Mouse (Mus musculus) WW6 (cell line): ENCODE data around the gene Plcl1.

Source experiments
- DNase-seq: peaks from one replicate; pipeline ENCODE4 v3.0.0-alpha.2; 2013; ENCODE audit warnings: low read depth, low spot score

The Plcl1 gene

DNA sequence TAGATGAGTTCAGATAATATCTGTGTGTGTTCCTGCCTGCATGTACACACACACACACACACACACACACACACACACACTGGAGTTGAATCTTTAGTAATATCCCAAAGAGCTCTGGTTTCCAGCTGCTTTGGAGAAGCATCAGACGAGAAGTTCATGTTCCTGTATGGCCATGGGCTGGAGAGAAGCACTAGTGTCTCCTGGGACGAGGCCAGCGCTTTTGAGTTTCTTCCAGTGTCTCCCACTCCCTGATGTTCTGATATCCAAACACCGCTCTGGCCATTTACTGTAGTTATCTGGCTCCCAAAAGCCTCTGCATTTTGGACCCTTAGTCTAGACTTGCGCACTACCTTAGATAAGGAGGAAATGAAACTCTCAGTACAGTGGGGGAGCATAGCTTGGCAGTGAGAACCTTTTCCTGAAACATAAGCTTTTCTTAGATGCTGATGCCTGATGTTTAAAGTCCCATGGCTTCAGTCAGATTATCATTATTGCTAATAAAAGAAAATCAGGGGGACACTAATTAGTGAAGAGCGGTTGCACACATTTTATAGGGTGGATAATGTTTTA lies 207.1 kb downstream of the Plcl1 start:
- no peak for DNase-seq

DNA sequence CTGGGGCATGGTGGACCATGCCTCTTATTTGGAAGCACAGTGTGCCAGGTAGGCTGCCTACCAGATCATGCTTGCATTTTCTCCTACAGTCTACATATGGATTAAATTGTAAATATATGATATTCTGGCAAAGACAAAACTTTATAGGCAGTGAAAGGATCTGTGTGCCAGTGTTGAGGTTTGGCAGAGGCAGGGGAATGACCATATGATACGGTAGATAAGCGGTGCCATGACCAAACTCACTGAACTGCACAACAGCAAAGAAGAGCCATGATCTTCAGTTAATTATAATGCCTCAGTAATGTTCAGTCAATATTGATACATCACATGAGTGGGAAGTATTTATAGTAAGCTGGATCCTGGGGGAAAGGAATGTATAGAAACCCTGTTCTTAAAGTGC lies 212.1 kb downstream of the Plcl1 start:
- no peak for DNase-seq

GRCm38 (mm10) chr1:55618617-55619286 lies 213.0 kb downstream of the Plcl1 start:
- DNase-seq, result no peak

GRCm38 (mm10) chr1:55631496-55631895 lies 225.8 kb downstream of the Plcl1 start:
- DNase-seq, result no peak

GRCm38 (mm10) chr1:55632024-55632423 lies 226.3 kb downstream of the Plcl1 start:
- DNase-seq, result no peak

- DNase-seq, result no peak
Measured at GRCm38 (mm10) chr1:55633326-55633725, 227.6 kb downstream of the Plcl1 start.

DNA sequence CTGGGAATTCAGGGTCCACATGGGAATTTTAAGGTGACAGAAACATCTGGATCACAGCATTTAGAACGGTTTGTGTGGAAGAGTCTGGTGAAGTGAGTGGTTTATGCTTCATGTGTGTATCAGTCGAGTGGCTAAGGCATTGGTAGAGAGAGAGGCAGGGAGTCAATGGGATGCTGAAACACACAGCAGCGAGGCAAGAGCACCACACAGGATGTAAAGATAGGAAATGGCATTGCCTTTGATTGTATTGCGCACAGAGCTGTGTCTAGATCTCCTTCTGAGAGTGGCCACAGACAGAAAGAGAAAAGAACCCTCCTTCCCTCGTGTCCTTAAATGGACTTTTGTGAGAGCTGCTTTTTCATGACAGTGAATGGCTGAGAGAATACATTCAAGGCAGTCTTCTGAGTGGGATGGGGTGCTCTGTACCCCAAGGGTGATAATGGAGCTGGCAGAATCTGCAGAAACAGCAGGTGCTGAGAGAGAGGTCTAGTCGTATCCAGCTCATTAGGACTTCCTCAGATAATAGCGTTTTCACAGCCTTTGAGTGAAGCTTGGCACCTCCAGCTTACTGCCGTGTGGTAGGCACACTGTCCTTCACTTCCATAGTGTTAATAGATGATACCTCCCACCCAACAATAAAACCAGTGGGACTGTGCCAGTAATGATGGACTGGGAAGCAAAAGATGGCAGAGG lies 253.9 kb downstream of the Plcl1 start:
- DNase-seq, result no peak

GRCm38 (mm10) chr1:55661381-55661780 lies 255.7 kb downstream of the Plcl1 start:
- no peak for DNase-seq

GRCm38 (mm10) chr1:55665137-55665827 lies 259.6 kb downstream of the Plcl1 start:
- DNase-seq, result no peak

- DNase-seq, result no peak
Measured at GRCm38 (mm10) chr1:55665828-55666673, 260.3 kb downstream of the Plcl1 start.

DNA sequence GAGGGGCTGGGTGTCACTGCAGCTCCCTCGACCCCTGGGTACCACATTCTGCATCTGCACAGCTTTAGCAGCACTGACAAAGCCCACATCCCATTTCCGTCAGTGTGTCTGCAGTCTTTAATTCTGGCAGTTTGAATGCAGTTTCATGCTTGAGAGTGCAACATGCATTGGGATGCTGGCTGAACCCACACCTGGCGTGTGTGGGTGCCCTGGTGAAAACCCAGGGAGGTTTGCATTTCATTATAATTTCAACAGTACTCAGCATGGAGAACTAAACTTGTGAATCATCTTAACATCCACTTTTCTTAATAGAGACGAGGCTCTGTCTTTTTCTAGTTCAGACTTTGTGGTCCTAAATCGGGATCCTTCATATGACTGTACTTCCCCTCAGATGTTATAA lies 261.1 kb downstream of the Plcl1 start:
- no peak for DNase-seq

GRCm38 (mm10) chr1:55668622-55669237 lies 263.0 kb downstream of the Plcl1 start:
- no peak for DNase-seq

GRCm38 (mm10) chr1:55682676-55683075 lies 277.0 kb downstream of the Plcl1 start:
- DNase-seq, result no peak

GRCm38 (mm10) chr1:55686261-55686660 lies 280.5 kb downstream of the Plcl1 start:
- no peak for DNase-seq

DNA sequence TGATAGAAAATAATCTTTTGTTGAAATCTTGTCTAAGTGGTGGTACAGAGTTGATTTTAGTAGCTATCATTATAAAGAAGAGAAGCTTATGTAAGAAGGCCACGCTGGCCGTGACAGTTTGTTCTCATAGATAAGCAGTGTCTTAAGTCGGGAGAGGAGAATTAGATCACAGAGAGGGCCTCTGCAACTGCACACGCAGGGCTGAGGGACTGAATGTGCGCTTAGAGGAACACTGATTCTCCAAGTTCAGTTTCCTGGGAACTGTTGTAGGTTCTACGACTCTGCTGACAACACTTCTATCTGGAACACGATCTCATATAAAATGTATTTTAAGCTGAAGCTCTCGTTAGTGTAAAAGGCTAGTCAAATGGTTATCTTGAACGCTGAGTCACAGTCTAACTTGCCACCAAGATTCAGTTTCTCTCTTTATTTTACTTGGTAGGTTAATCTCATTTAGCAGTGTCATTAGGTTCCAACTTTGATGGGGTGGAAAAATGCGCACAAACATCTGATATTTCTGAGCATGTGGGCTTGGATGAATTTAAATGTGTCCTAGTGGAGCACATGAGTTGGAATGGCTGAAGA lies 288.0 kb downstream of the Plcl1 start:
- no peak for DNase-seq

- no peak for DNase-seq
Measured at GRCm38 (mm10) chr1:55696206-55696605, 290.5 kb downstream of the Plcl1 start.

- DNase-seq, result no peak
Measured at GRCm38 (mm10) chr1:55699393-55699970, 293.8 kb downstream of the Plcl1 start.

DNA sequence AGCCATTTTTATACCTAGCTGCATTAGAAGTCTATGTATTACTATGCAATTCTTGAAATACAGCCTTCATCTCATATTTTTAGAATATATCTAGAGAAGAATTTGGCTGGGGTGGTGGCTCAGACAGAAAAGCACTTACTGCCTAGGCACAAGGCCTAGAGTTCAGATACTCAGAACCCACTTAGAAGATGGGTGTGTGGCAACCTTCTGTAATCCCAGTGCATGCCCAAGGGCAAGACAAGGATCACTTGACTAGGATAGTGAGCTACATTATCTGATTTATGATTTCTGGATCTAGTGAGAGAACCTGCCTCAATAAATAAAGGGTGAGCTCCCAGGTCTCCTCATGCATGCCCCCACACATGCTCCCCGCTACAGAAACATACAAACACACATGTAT lies 294.3 kb downstream of the Plcl1 start:
- no peak for DNase-seq

GRCm38 (mm10) chr1:55700726-55701125 lies 295.0 kb downstream of the Plcl1 start:
- no peak for DNase-seq

GRCm38 (mm10) chr1:55701601-55702000 lies 295.9 kb downstream of the Plcl1 start:
- DNase-seq, result no peak
